Mouse (Mus musculus) hindbrain, embryonic 10.5 days (tissue): ENCODE data around the gene Nrxn3. TPM values are rescaled to one million over a fixed set of nuclear protein-coding genes. Genes with fewer than 3 reads are reported as not detected.

Experiments
- DNase-seq: peaks from one replicate; pipeline ENCODE4 v3.0.0-alpha.2; 2017; ENCODE audit warnings: low spot score
- H3K27ac ChIP-seq: fragments of 300-500 bp; sonication (generic); 2 replicates; pipeline ENCODE4 v1.5.1; 2016; ENCODE audit warnings: mild to moderate bottlenecking, moderate library complexity
- H3K27me3 ChIP-seq: fragments of 300-500 bp; sonication (generic); 2 replicates; pipeline ENCODE4 v1.6.1; 2016; ENCODE audit warnings: mild to moderate bottlenecking; ENCODE audit not compliant: poor library complexity, insufficient read depth, severe bottlenecking
- H3K36me3 ChIP-seq: fragments of 300-500 bp; sonication (generic); 2 replicates; pipeline ENCODE4 v1.6.1; 2016; ENCODE audit warnings: mild to moderate bottlenecking, moderate library complexity
- H3K4me1 ChIP-seq: fragments of 300-500 bp; sonication (generic); replicated peaks from 2 replicates; pipeline ENCODE4 v1.6.1; 2016; ENCODE audit warnings: mild to moderate bottlenecking
- H3K4me3 ChIP-seq: fragments of 300-500 bp; sonication (generic); 2 replicates; pipeline ENCODE4 v1.5.1; 2016; ENCODE audit warnings: mild to moderate bottlenecking, moderate library complexity
- H3K9me3 ChIP-seq: fragments of 300-500 bp; sonication (generic); 2 replicates; pipeline ENCODE4 v1.6.1; 2016; ENCODE audit warnings: mild to moderate bottlenecking, moderate library complexity
- WGBS: fragments of 180-500 bp; shearing (Covaris S2); methylation state at CpG from one replicate; pipeline ENCODE4 v1.1.7; 2016; 5-methylcytosine and 5-hydroxymethylcytosine counted together
- polyA plus RNA-seq: library from polyadenylated mRNA; unstranded; fragments of >200 nt; fragmentation: Nextera tagmentation; extraction: Ambion mirVana; gene quantifications from 2 replicates; pipeline ENCODE4 v1.2.1, GENCODE M21; 2016

The Nrxn3 gene
- polyA plus RNA-seq, 1 experiment from 2014 or later, result 23.5 TPM

- H3K27me3 ChIP-seq, result no peaks in the 10 kb centered on the region
- no peaks in the 10 kb centered on the region for H3K4me1 ChIP-seq
- no peak overlapping the region for H3K4me3 ChIP-seq
- no peaks in the 10 kb centered on the region for H3K36me3 ChIP-seq
- H3K9me3 ChIP-seq, result no peaks in the 10 kb centered on the region
- H3K27ac ChIP-seq, result no peak overlapping the region
- WGBS, result 88% methylated on average over 10 of the region's 10 CpGs
- no peak for DNase-seq
Measured at GRCm38 (mm10) chr12:89198764-89199525, 476.3 kb downstream of the Nrxn3 start.

- H3K9me3 ChIP-seq, result no peaks in the 10 kb centered on the region
- H3K27ac ChIP-seq, result no peak overlapping the region
- 33% methylated on average over 2 of the region's 2 CpGs for WGBS
- H3K36me3 ChIP-seq, result no peaks in the 10 kb centered on the region
- H3K4me1 ChIP-seq, result no peaks in the 10 kb centered on the region
- H3K27me3 ChIP-seq, result no peaks in the 10 kb centered on the region
- H3K4me3 ChIP-seq, result no peak overlapping the region
- no peak for DNase-seq
Measured at GRCm38 (mm10) chr12:89211608-89212007, 488.9 kb downstream of the Nrxn3 start.

- H3K27ac ChIP-seq, result no peak overlapping the region
- no peaks in the 10 kb centered on the region for H3K9me3 ChIP-seq
- H3K4me3 ChIP-seq, result no peak overlapping the region
- H3K4me1 ChIP-seq, result no peaks in the 10 kb centered on the region
- no peaks in the 10 kb centered on the region for H3K27me3 ChIP-seq
- no peaks in the 10 kb centered on the region for H3K36me3 ChIP-seq
- no peak for DNase-seq
- WGBS, result 67% methylated on average over 1 of the region's 1 CpGs
Measured at GRCm38 (mm10) chr12:89239826-89240225, 517.1 kb downstream of the Nrxn3 start.

GRCm38 (mm10) chr12:89241554-89241953 is 518.9 kb downstream of the Nrxn3 start:
- Histone ChIP-seq H3K4me1 (no peaks in the 10 kb centered on the region), H3K27me3 (no peaks in the 10 kb centered on the region), H3K36me3 (no peaks in the 10 kb centered on the region), H3K27ac (no peak overlapping the region), H3K4me3 (no peak overlapping the region), H3K9me3 (no peaks in the 10 kb centered on the region)
- DNase-seq, result no peak

- no peak for DNase-seq
- no peak overlapping the region for H3K27ac ChIP-seq
- 42% methylated on average over 1 of the region's 1 CpGs for WGBS
- H3K9me3 ChIP-seq, result no peaks in the 10 kb centered on the region
- no peaks in the 10 kb centered on the region for H3K27me3 ChIP-seq
- H3K4me3 ChIP-seq, result no peak overlapping the region
- no peaks in the 10 kb centered on the region for H3K36me3 ChIP-seq
- H3K4me1 ChIP-seq, result no peaks in the 10 kb centered on the region
Measured at GRCm38 (mm10) chr12:89242476-89242875, 519.8 kb downstream of the Nrxn3 start.

- no peak overlapping the region for H3K27ac ChIP-seq
- WGBS, result 65% methylated on average over 4 of the region's 4 CpGs
- no peak for DNase-seq
- H3K4me3 ChIP-seq, result no peak overlapping the region
- H3K27me3 ChIP-seq, result no peaks in the 10 kb centered on the region
- no peaks in the 10 kb centered on the region for H3K9me3 ChIP-seq
- H3K4me1 ChIP-seq, result no peaks in the 10 kb centered on the region
- no peaks in the 10 kb centered on the region for H3K36me3 ChIP-seq
Measured at GRCm38 (mm10) chr12:89255275-89255892, 532.7 kb downstream of the Nrxn3 start.

GRCm38 (mm10) chr12:89258879-89259278 is 536.2 kb downstream of the Nrxn3 start:
- Histone ChIP-seq H3K27ac (no peak overlapping the region), H3K9me3 (no peaks in the 10 kb centered on the region), H3K36me3 (no peaks in the 10 kb centered on the region), H3K4me3 (no peak overlapping the region), H3K27me3 (no peaks in the 10 kb centered on the region), H3K4me1 (no peaks in the 10 kb centered on the region)
- 87% methylated on average over 3 of the region's 3 CpGs for WGBS
- no peak for DNase-seq

GRCm38 (mm10) chr12:89260076-89260475 is 537.4 kb downstream of the Nrxn3 start:
- H3K4me1 ChIP-seq, result no peaks in the 10 kb centered on the region
- WGBS, result 87% methylated on average over 24 of the region's 24 CpGs
- no peak overlapping the region for H3K27ac ChIP-seq
- no peaks in the 10 kb centered on the region for H3K27me3 ChIP-seq
- H3K4me3 ChIP-seq, result no peak overlapping the region
- no peak for DNase-seq
- H3K36me3 ChIP-seq, result no peaks in the 10 kb centered on the region
- H3K9me3 ChIP-seq, result no peaks in the 10 kb centered on the region

- Histone ChIP-seq H3K27ac (no peak overlapping the region), H3K36me3 (no peaks in the 10 kb centered on the region), H3K27me3 (no peaks in the 10 kb centered on the region), H3K9me3 (no peaks in the 10 kb centered on the region), H3K4me3 (no peak overlapping the region), H3K4me1 (no peaks in the 10 kb centered on the region)
- no peak for DNase-seq
- WGBS, result 68% methylated on average over 1 of the region's 1 CpGs
Measured at GRCm38 (mm10) chr12:89262261-89262660, 539.6 kb downstream of the Nrxn3 start.

GRCm38 (mm10) chr12:89282362-89283343 is 560.0 kb downstream of the Nrxn3 start:
- Histone ChIP-seq H3K36me3 (no peaks in the 10 kb centered on the region), H3K27ac (no peak overlapping the region), H3K4me1 (peaks cover 10% of the 10 kb centered on the region; the same call in 1 of the 2 replicates), H3K4me3 (no peak overlapping the region), H3K9me3 (no peaks in the 10 kb centered on the region), H3K27me3 (no peaks in the 10 kb centered on the region)
- DNase-seq, result no peak
- WGBS, result 71% methylated on average over 6 of the region's 6 CpGs

- no peak overlapping the region for H3K4me3 ChIP-seq
- H3K36me3 ChIP-seq, result no peaks in the 10 kb centered on the region
- H3K4me1 ChIP-seq, result peaks cover 10% of the 10 kb centered on the region; the same call in 1 of the 2 replicates
- no peaks in the 10 kb centered on the region for H3K27me3 ChIP-seq
- no peak overlapping the region for H3K27ac ChIP-seq
- 93% methylated on average over 3 of the region's 3 CpGs for WGBS
- H3K9me3 ChIP-seq, result no peaks in the 10 kb centered on the region
- DNase-seq, result no peak
Measured at GRCm38 (mm10) chr12:89284412-89284811, 561.7 kb downstream of the Nrxn3 start.

GRCm38 (mm10) chr12:89287037-89287436 is 564.4 kb downstream of the Nrxn3 start:
- Histone ChIP-seq H3K9me3 (no peaks in the 10 kb centered on the region), H3K27me3 (no peaks in the 10 kb centered on the region), H3K4me1 (peaks cover 33% of the 10 kb centered on the region), H3K36me3 (no peaks in the 10 kb centered on the region), H3K27ac (no peak overlapping the region), H3K4me3 (no peak overlapping the region)
- 66% methylated on average over 4 of the region's 4 CpGs for WGBS
- no peak for DNase-seq
